Mouse (Mus musculus): ENCODE data around the gene Mfap3.

The Mfap3 gene

GRCm38 (mm10) chr11:57582818-57583635, 64.6 kb downstream of the Mfap3 start:
- peak; percentile 7 for DNase-seq (ENCODE audit: extremely low read depth, low read depth, low spot score)

All from fat pad, adult 2 months (tissue).